Mouse (Mus musculus): ENCODE results near the gene Rasal2. TPM values are rescaled to one million over a fixed set of nuclear protein-coding genes. Genes with fewer than 3 reads are reported as not detected.

The Rasal2 gene
- total RNA-seq, 1 experiment = 8.1 TPM

GRCm38 (mm10) chr1:157256562-157256961 lies 155.8 kb downstream of the Rasal2 start:
- Histone ChIP-seq H3K4me3 (ENCODE audit: insufficient read depth in 1 of 2, low read depth in 1 of 2, low read length in 2 of 2, poor library complexity in 1 of 2, severe bottlenecking in 1 of 2) (no peak overlapping the region), H3K27ac (ENCODE audit: insufficient read depth, low read depth, low read length, poor library complexity, severe bottlenecking) (no peak overlapping the region)

DNA sequence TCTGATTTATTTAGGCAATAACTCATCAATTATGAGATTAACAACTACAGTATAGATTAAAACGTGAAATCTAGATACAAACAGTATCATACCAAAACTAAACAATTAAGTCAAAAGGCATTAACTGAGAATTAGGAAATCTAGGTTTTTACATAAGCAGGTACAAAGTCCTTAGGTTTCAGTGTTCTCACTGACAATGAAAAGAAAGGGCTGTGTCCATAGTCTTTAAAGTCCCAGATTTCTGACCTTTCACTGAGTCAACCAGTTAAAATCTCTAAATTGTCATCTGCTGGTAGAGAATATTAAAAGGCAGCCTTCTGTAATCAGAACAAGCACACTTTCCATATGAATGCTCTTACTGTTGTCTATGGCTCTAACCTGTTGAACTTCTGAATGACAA lies 156.6 kb downstream of the Rasal2 start:
- DNase-seq (ENCODE audit: low read depth, low spot score) = no peak
- no peak for TF ChIP-seq ZNF384 (IDR thresholded peaks at IDR 0.05; ENCODE audit: low read depth, low read length)
- TF ChIP-seq ZC3H11A (IDR thresholded peaks at IDR 0.05; ENCODE audit: borderline replicate concordance, low read depth, low read length) = no peak
- no peak for TF ChIP-seq HCFC1 (IDR thresholded peaks at IDR 0.05; ENCODE audit: borderline replicate concordance, insufficient read depth, low read length)
- TF ChIP-seq MAFK (IDR thresholded peaks at IDR 0.05; ENCODE audit: insufficient read depth, low read depth, low read length) = no peak
- TF ChIP-seq CHD2 (IDR thresholded peaks at IDR 0.05; ENCODE audit: low read depth, low read length) = no peak
- no peak overlapping the region for H3K9ac ChIP-seq (ENCODE audit: insufficient read depth, low read depth, low read length, poor library complexity, severe bottlenecking)
- H3K4me1 ChIP-seq (ENCODE audit: control insufficient read depth in 2 of 2, insufficient read depth in 2 of 2, low read length in 2 of 2, poor library complexity in 1 of 2) = 0 out of 4 replicates have a peak, but pooled peaks cover 0 to 2% of the 10 kb centered on the region in 2 experiments
- H3K36me3 ChIP-seq (ENCODE audit: control insufficient read depth, insufficient read depth, low read length, poor library complexity, severe bottlenecking) = no peaks in the 10 kb centered on the region
- no peak overlapping the region for H3K27ac ChIP-seq (ENCODE audit: insufficient read depth, low read depth, low read length, poor library complexity, severe bottlenecking)
- in situ Hi-C loops (cut with MboI; ENCODE audit: low sequenced_read_pairs in 2 of 2, unreplicated experiment in 2 of 2) = no loop called here
- no peak overlapping the region for H3K4me3 ChIP-seq (ENCODE audit: insufficient read depth in 1 of 2, low read depth in 1 of 2, low read length in 2 of 2, poor library complexity in 1 of 2, severe bottlenecking in 1 of 2)
- H3K9me3 ChIP-seq (ENCODE audit: control insufficient read depth, insufficient read depth, low read depth, low read length) = no peaks in the 10 kb centered on the region

More at GRCm38 (mm10) chr1:157256562-157256961, 155.8 kb downstream of the Rasal2 start:
- Histone ChIP-seq H3K9me3 (ENCODE audit: control insufficient read depth, insufficient read depth, low read depth, low read length) (no peaks in the 10 kb centered on the region), H3K4me1 (ENCODE audit: control insufficient read depth in 2 of 2, insufficient read depth in 2 of 2, low read length in 2 of 2, poor library complexity in 1 of 2) (0 out of 4 replicates have a peak, but pooled peaks cover 0 to 2% of the 10 kb centered on the region in 2 experiments), H3K36me3 (ENCODE audit: control insufficient read depth, insufficient read depth, low read length, poor library complexity, severe bottlenecking) (no peaks in the 10 kb centered on the region), H3K9ac (ENCODE audit: insufficient read depth, low read depth, low read length, poor library complexity, severe bottlenecking) (no peak overlapping the region)
- in situ Hi-C loops (cut with MboI; ENCODE audit: low sequenced_read_pairs in 2 of 2, unreplicated experiment in 2 of 2) = no loop called here
- DNase-seq (ENCODE audit: low read depth, low spot score) = no peak
- TF ChIP-seq ZNF384 (IDR thresholded peaks at IDR 0.05; ENCODE audit: low read depth, low read length) (no peak), MAFK (IDR thresholded peaks at IDR 0.05; ENCODE audit: insufficient read depth, low read depth, low read length) (no peak), CHD2 (IDR thresholded peaks at IDR 0.05; ENCODE audit: low read depth, low read length) (no peak), ZC3H11A (IDR thresholded peaks at IDR 0.05; ENCODE audit: borderline replicate concordance, low read depth, low read length) (no peak), HCFC1 (IDR thresholded peaks at IDR 0.05; ENCODE audit: borderline replicate concordance, insufficient read depth, low read length) (no peak)

GRCm38 (mm10) chr1:157253600-157254490 lies 158.6 kb downstream of the Rasal2 start:
- Histone ChIP-seq H3K27ac (ENCODE audit: insufficient read depth, low read depth, low read length, poor library complexity, severe bottlenecking) (no peak overlapping the region), H3K36me3 (ENCODE audit: control insufficient read depth, insufficient read depth, low read length, poor library complexity, severe bottlenecking) (no peaks in the 10 kb centered on the region), H3K9me3 (ENCODE audit: control insufficient read depth, insufficient read depth, low read depth, low read length) (no peaks in the 10 kb centered on the region), H3K4me3 (ENCODE audit: insufficient read depth in 1 of 2, low read depth in 1 of 2, low read length in 2 of 2, poor library complexity in 1 of 2, severe bottlenecking in 1 of 2) (no peak overlapping the region), H3K4me1 (ENCODE audit: control insufficient read depth in 2 of 2, insufficient read depth in 2 of 2, low read length in 2 of 2, poor library complexity in 1 of 2) (0 out of 4 replicates have a peak, but pooled peaks cover 0 to 2% of the 10 kb centered on the region in 2 experiments), H3K9ac (ENCODE audit: insufficient read depth, low read depth, low read length, poor library complexity, severe bottlenecking) (no peak overlapping the region)
- TF ChIP-seq MAFK (IDR thresholded peaks at IDR 0.05; ENCODE audit: insufficient read depth, low read depth, low read length) = no peak
- no peak for TF ChIP-seq ZC3H11A (IDR thresholded peaks at IDR 0.05; ENCODE audit: borderline replicate concordance, low read depth, low read length)
- TF ChIP-seq ZNF384 (IDR thresholded peaks at IDR 0.05; ENCODE audit: low read depth, low read length) = 0 out of 2 replicates have a peak, but pooled peaks have one; percentile 31
- TF ChIP-seq CHD2 (IDR thresholded peaks at IDR 0.05; ENCODE audit: low read depth, low read length) = no peak
- no peak for TF ChIP-seq HCFC1 (IDR thresholded peaks at IDR 0.05; ENCODE audit: borderline replicate concordance, insufficient read depth, low read length)
- DNase-seq (ENCODE audit: low read depth, low spot score) = peak; percentile 2
- in situ Hi-C loops (cut with MboI; ENCODE audit: low sequenced_read_pairs in 2 of 2, unreplicated experiment in 2 of 2) = no loop called here

DNA sequence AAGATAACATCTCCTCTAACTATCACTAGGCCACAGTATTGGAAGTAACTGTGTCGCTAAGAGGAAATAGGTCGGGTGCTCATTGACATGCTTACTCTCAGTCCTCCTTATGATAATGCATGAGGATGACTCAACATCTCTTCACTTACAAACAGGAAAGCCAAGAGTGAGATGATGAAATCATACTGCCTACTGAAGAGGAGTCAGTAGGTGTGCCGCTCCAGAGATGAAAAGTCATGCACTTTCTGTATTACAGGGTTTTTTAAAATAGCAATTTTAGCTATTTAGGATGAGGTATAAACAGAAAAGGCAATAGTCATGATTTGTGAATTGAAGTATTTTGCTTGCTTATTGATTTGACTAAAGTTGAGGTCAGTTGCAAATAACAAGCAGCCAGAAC lies 164.3 kb downstream of the Rasal2 start:
- Histone ChIP-seq H3K9me3 (ENCODE audit: control insufficient read depth, insufficient read depth, low read depth, low read length) (no peaks in the 10 kb centered on the region), H3K27ac (ENCODE audit: insufficient read depth, low read depth, low read length, poor library complexity, severe bottlenecking) (no peak overlapping the region), H3K4me1 (ENCODE audit: control insufficient read depth in 2 of 2, insufficient read depth in 2 of 2, low read length in 2 of 2, poor library complexity in 1 of 2) (no peaks in the 10 kb centered on the region), H3K36me3 (ENCODE audit: control insufficient read depth, insufficient read depth, low read length, poor library complexity, severe bottlenecking) (no peaks in the 10 kb centered on the region), H3K9ac (ENCODE audit: insufficient read depth, low read depth, low read length, poor library complexity, severe bottlenecking) (no peak overlapping the region), H3K4me3 (ENCODE audit: insufficient read depth in 1 of 2, low read depth in 1 of 2, low read length in 2 of 2, poor library complexity in 1 of 2, severe bottlenecking in 1 of 2) (no peak overlapping the region)
- DNase-seq (ENCODE audit: low read depth, low spot score) = no peak
- in situ Hi-C loops (cut with MboI; ENCODE audit: low sequenced_read_pairs in 2 of 2, unreplicated experiment in 2 of 2) = no loop called here
- TF ChIP-seq MAFK (IDR thresholded peaks at IDR 0.05; ENCODE audit: insufficient read depth, low read depth, low read length) (no peak), ZNF384 (IDR thresholded peaks at IDR 0.05; ENCODE audit: low read depth, low read length) (no peak), CHD2 (IDR thresholded peaks at IDR 0.05; ENCODE audit: low read depth, low read length) (no peak), ZC3H11A (IDR thresholded peaks at IDR 0.05; ENCODE audit: borderline replicate concordance, low read depth, low read length) (no peak), HCFC1 (IDR thresholded peaks at IDR 0.05; ENCODE audit: borderline replicate concordance, insufficient read depth, low read length) (no peak)
